Mouse (Mus musculus): ENCODE results near the gene Zfp2. TPM values are rescaled to one million over a fixed set of nuclear protein-coding genes. Genes with fewer than 3 reads are reported as not detected.

Gene Zfp2
- polyA plus RNA-seq, 1 experiment: 1.3 TPM

DNA sequence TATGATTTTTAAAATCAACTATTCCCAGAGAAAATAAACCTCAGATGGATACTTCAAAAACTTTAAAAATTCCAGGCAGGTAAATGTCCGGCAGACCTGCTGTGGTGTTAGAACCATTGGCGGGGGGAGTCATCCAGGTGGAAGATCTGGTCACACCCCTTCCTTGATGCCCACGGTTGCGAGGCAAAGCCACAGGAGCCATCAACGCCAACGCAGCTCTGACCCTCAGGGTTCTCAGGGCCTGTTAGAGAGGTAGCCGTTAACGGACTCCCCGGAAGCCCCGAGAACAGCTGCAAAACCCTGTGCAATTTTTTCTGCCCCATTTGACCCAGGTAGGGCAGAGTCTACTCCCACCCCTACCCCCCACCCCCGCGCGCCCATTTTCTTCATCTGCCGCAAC lies 27.5 kb upstream of the Zfp2 start, which contains the start of gene 4933414I15Rik:
4933414I15Rik (minus strand) TSS at position 260 of the 400 bp plus-strand sequence.
- TF ChIP-seq SRF (IDR thresholded peaks at IDR 0.05; ENCODE audit: control insufficient read depth, insufficient read length, low read depth) (no peak), POLR2AphosphoS2 (IDR thresholded peaks at IDR 0.05; ENCODE audit: insufficient read length, low read depth) (no peak), POLR2A (IDR thresholded peaks at IDR 0.05; ENCODE audit: insufficient read length, low read depth) (no peak), CEBPB (IDR thresholded peaks at IDR 0.05; ENCODE audit: insufficient read depth, poor library complexity, severe bottlenecking) (no peak), TCF3 (IDR thresholded peaks at IDR 0.05; ENCODE audit: insufficient read length, low read depth) (no peak), TCF12 (IDR thresholded peaks at IDR 0.05; ENCODE audit: insufficient read depth, poor library complexity, severe bottlenecking) (no peak), MAX (IDR thresholded peaks at IDR 0.05; ENCODE audit: low read depth) (no peak), MYOD1 (IDR thresholded peaks at IDR 0.05; ENCODE audit: control insufficient read depth in 1 of 3, insufficient read length in 2 of 3, low read depth in 2 of 3) (no peak), REST (IDR thresholded peaks at IDR 0.05; ENCODE audit: insufficient read depth, insufficient read length) (no peak), E2F4 (IDR thresholded peaks at IDR 0.05; ENCODE audit: insufficient read depth) (no peak), MYOG (IDR thresholded peaks at IDR 0.05; ENCODE audit: control insufficient read depth in 1 of 3, insufficient read depth in 1 of 3, insufficient read length in 2 of 3, low read depth in 2 of 3) (no peak), USF1 (IDR thresholded peaks at IDR 0.05; ENCODE audit: low read depth) (no peak)
- H3K4me2 ChIP-seq (ENCODE audit: low read depth): no peak within 1 kb of the TSS
- H3K4me3 ChIP-seq: no peak within 1 kb of the TSS
- no peaks in the 10 kb centered on the region for H3K79me2 ChIP-seq (ENCODE audit: control insufficient read depth, insufficient read depth)
- no peaks in the 10 kb centered on the region for H3K36me3 ChIP-seq (ENCODE audit: control insufficient read depth, insufficient read depth)
- H3K27me3 ChIP-seq (ENCODE audit: control insufficient read depth, insufficient read depth, insufficient read length): peaks cover 32% of the 10 kb centered on the region
- no peak within 1 kb of the TSS for H3ac ChIP-seq (ENCODE audit: control insufficient read depth, insufficient read length)

DNA sequence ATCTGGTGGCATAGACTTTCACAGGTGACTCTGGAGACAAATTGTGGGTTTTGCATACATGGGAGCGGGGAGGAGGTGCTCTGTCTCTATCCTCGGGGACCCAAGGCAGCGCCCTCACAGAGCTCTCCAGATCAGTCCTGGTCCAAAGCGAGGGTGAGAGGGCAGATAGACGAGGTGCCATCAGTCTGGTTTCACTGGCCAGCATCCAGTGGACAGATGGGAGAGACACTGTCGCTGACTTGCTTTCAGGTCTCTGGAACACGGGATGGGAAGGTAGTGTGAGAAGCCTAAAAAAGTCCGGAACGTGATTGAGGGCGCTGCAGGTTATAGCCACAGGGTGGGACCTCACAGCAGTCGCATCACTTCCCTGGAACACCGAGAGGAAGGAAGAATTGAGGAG lies 26.4 kb upstream of the Zfp2 start:
- Histone ChIP-seq H3K4me3 (no peak overlapping the region), H3ac (ENCODE audit: control insufficient read depth, insufficient read length) (no peak overlapping the region)
- TF ChIP-seq REST (IDR thresholded peaks at IDR 0.05; ENCODE audit: insufficient read depth, insufficient read length) (no peak), TCF12 (IDR thresholded peaks at IDR 0.05; ENCODE audit: insufficient read depth, poor library complexity, severe bottlenecking) (no peak), MYOG (IDR thresholded peaks at IDR 0.05; ENCODE audit: control insufficient read depth in 1 of 3, insufficient read depth in 1 of 3, insufficient read length in 2 of 3, low read depth in 2 of 3) (no peak)

GRCm38 (mm10) chr11:50939621-50940366 lies 23.8 kb upstream of the Zfp2 start:
- H3K4me3 ChIP-seq: no peak overlapping the region
- peaks cover 50% of the 10 kb centered on the region for H3K27me3 ChIP-seq (ENCODE audit: control insufficient read depth, insufficient read depth, insufficient read length)
- H3K79me2 ChIP-seq (ENCODE audit: control insufficient read depth, insufficient read depth): no peaks in the 10 kb centered on the region
- no peak for TF ChIP-seq MYOG (IDR thresholded peaks at IDR 0.05; ENCODE audit: control insufficient read depth in 1 of 3, insufficient read depth in 1 of 3, insufficient read length in 2 of 3, low read depth in 2 of 3)
- TF ChIP-seq POLR2A (IDR thresholded peaks at IDR 0.05; ENCODE audit: insufficient read length, low read depth): no peak
- no peak for TF ChIP-seq POLR2AphosphoS2 (IDR thresholded peaks at IDR 0.05; ENCODE audit: insufficient read length, low read depth)
- no peak for TF ChIP-seq SRF (IDR thresholded peaks at IDR 0.05; ENCODE audit: control insufficient read depth, insufficient read length, low read depth)
- H3K36me3 ChIP-seq (ENCODE audit: control insufficient read depth, insufficient read depth): no peaks in the 10 kb centered on the region
- no peak overlapping the region for H3K4me2 ChIP-seq (ENCODE audit: low read depth)
- no peak overlapping the region for H3ac ChIP-seq (ENCODE audit: control insufficient read depth, insufficient read length)

More for the DNA sequence above, 26.4 kb upstream of the Zfp2 start:
- H3K4me2 ChIP-seq (ENCODE audit: low read depth): no peak overlapping the region
- H3K36me3 ChIP-seq (ENCODE audit: control insufficient read depth, insufficient read depth): no peaks in the 10 kb centered on the region
- peaks cover 36% of the 10 kb centered on the region for H3K27me3 ChIP-seq (ENCODE audit: control insufficient read depth, insufficient read depth, insufficient read length)
- no peaks in the 10 kb centered on the region for H3K79me2 ChIP-seq (ENCODE audit: control insufficient read depth, insufficient read depth)

GRCm38 (mm10) chr11:50938435-50938834 lies 22.5 kb upstream of the Zfp2 start:
- no peak overlapping the region for H3K4me2 ChIP-seq (ENCODE audit: low read depth)
- H3K27me3 ChIP-seq (ENCODE audit: control insufficient read depth, insufficient read depth, insufficient read length): peaks cover 46% of the 10 kb centered on the region
- no peaks in the 10 kb centered on the region for H3K36me3 ChIP-seq (ENCODE audit: control insufficient read depth, insufficient read depth)
- no peak overlapping the region for H3ac ChIP-seq (ENCODE audit: control insufficient read depth, insufficient read length)
- H3K4me3 ChIP-seq: no peak overlapping the region
- no peaks in the 10 kb centered on the region for H3K79me2 ChIP-seq (ENCODE audit: control insufficient read depth, insufficient read depth)
- TF ChIP-seq SRF (IDR thresholded peaks at IDR 0.05; ENCODE audit: control insufficient read depth, insufficient read length, low read depth) (no peak), POLR2A (IDR thresholded peaks at IDR 0.05; ENCODE audit: insufficient read length, low read depth) (no peak), TCF12 (IDR thresholded peaks at IDR 0.05; ENCODE audit: insufficient read depth, poor library complexity, severe bottlenecking) (no peak), TCF3 (IDR thresholded peaks at IDR 0.05; ENCODE audit: insufficient read length, low read depth) (no peak), MYOD1 (IDR thresholded peaks at IDR 0.05; ENCODE audit: control insufficient read depth in 1 of 3, insufficient read length in 2 of 3, low read depth in 2 of 3) (no peak), MYOG (IDR thresholded peaks at IDR 0.05; ENCODE audit: control insufficient read depth in 1 of 3, insufficient read depth in 1 of 3, insufficient read length in 2 of 3, low read depth in 2 of 3) (no peak), CEBPB (IDR thresholded peaks at IDR 0.05; ENCODE audit: insufficient read depth, poor library complexity, severe bottlenecking) (no peak), REST (IDR thresholded peaks at IDR 0.05; ENCODE audit: insufficient read depth, insufficient read length) (no peak), USF1 (IDR thresholded peaks at IDR 0.05; ENCODE audit: low read depth) (no peak), MAX (IDR thresholded peaks at IDR 0.05; ENCODE audit: low read depth) (no peak), POLR2AphosphoS2 (IDR thresholded peaks at IDR 0.05; ENCODE audit: insufficient read length, low read depth) (no peak), E2F4 (IDR thresholded peaks at IDR 0.05; ENCODE audit: insufficient read depth) (no peak)

GRCm38 (mm10) chr11:50932040-50932439 lies 16.1 kb upstream of the Zfp2 start:
- no peak for TF ChIP-seq MAX (IDR thresholded peaks at IDR 0.05; ENCODE audit: low read depth)
- no peak for TF ChIP-seq USF1 (IDR thresholded peaks at IDR 0.05; ENCODE audit: low read depth)
- no peak for TF ChIP-seq POLR2AphosphoS2 (IDR thresholded peaks at IDR 0.05; ENCODE audit: insufficient read length, low read depth)
- TF ChIP-seq MYOD1 (IDR thresholded peaks at IDR 0.05; ENCODE audit: control insufficient read depth in 1 of 3, insufficient read length in 2 of 3, low read depth in 2 of 3): no peak
- no peak for TF ChIP-seq TCF12 (IDR thresholded peaks at IDR 0.05; ENCODE audit: insufficient read depth, poor library complexity, severe bottlenecking)
- no peak for TF ChIP-seq TCF3 (IDR thresholded peaks at IDR 0.05; ENCODE audit: insufficient read length, low read depth)
- no peak for TF ChIP-seq POLR2A (IDR thresholded peaks at IDR 0.05; ENCODE audit: insufficient read length, low read depth)
- no peak for TF ChIP-seq CEBPB (IDR thresholded peaks at IDR 0.05; ENCODE audit: insufficient read depth, poor library complexity, severe bottlenecking)
- TF ChIP-seq E2F4 (IDR thresholded peaks at IDR 0.05; ENCODE audit: insufficient read depth): no peak
- no peak for TF ChIP-seq REST (IDR thresholded peaks at IDR 0.05; ENCODE audit: insufficient read depth, insufficient read length)
- TF ChIP-seq SRF (IDR thresholded peaks at IDR 0.05; ENCODE audit: control insufficient read depth, insufficient read length, low read depth): no peak
- no peak for TF ChIP-seq MYOG (IDR thresholded peaks at IDR 0.05; ENCODE audit: control insufficient read depth in 1 of 3, insufficient read depth in 1 of 3, insufficient read length in 2 of 3, low read depth in 2 of 3)
- Histone ChIP-seq H3K79me2 (ENCODE audit: control insufficient read depth, insufficient read depth) (no peaks in the 10 kb centered on the region), H3K4me2 (ENCODE audit: low read depth) (peak overlapping the region; percentile 70), H3ac (ENCODE audit: control insufficient read depth, insufficient read length) (no peak overlapping the region), H3K27me3 (ENCODE audit: control insufficient read depth, insufficient read depth, insufficient read length) (peaks cover 10% of the 10 kb centered on the region), H3K4me3 (peak overlapping the region; percentile 23), H3K36me3 (ENCODE audit: control insufficient read depth, insufficient read depth) (no peaks in the 10 kb centered on the region)
